Mouse (Mus musculus) erythroid progenitor cell, adult 5-6 weeks (primary cell): Measurements from ENCODE around the gene Ikzf5. TPM values are rescaled to one million over a fixed set of nuclear protein-coding genes. Genes with fewer than 3 reads are reported as not detected.
"Not testable (repeated sequence)": the region's sequence is repeated elsewhere in the genome, so short reads cannot be mapped to it uniquely, and the experiment has no call there.

ENCODE experiments used
- ATAC-seq: replicated peaks from 2 replicates; pipeline ENCODE4 v1.8.0; 2016; ENCODE audit warnings: moderate number of reproducible peaks, mild to moderate bottlenecking, moderate TSS enrichment, inconsistent platforms; ENCODE audit not compliant: poor library complexity, low FRiP score, severe bottlenecking
- total RNA-seq, 2 experiments: library from RNA; stranded (forward) in 1 of 2; stranded (reverse) in 1 of 2; fragments of 150-400 nt in 1 of 2; fragments of 186-747, 209-891 nt in 1 of 2; gene quantifications; 2 replicates each; pipeline versions ENCODE4 v1.2.3 to v1.2.4; 2015 to 2017; ENCODE audit warnings: low replicate concordance in 2 of 2

The Ikzf5 gene
- 53.3 and 72.9 TPM in 2 replicates for total RNA-seq (2015; ENCODE audit: low replicate concordance)
- 46.1 and 50.6 TPM in 2 replicates for total RNA-seq (2017; ENCODE audit: low replicate concordance)

DNA sequence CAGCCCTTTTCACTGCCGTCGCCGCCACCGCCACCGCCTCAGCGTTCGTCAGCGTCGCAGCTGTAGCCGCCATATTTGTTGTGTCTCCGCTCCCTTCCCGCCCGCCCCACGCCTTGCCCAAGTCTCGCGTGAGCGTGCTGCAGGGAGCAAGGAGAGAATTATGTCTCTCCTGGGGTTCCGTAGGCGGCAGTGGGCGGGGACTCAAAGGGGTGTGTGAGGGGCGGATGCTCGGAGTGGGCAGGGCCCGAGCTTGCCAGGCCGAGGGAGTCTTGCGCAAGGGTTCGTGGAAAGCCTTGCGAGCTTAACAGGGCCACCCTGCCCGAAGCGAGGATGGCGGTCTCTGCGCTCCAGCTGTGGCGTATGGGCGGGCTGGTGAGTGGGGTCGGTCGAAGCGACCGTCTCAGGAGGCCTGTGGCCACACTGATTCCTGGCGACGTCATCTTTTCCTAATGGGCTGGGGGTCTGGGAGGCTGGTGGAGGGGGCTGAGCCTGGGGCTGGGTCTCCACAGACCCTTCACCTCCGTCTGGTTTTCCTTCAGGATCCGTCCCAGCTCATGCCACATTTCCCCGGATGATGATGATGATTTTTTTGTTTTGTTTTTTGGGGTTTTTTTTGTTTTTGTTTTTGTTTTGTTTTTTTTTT lies at the start of gene Ikzf5, which contains the start of gene Acadsb:
TSS of gene Ikzf5 (minus strand) at position 106 of the 643 bp plus-strand sequence.
TSS of gene Acadsb (plus strand) at position 186 of the 643 bp plus-strand sequence.
- peak; percentile 98 for ATAC-seq

DNA sequence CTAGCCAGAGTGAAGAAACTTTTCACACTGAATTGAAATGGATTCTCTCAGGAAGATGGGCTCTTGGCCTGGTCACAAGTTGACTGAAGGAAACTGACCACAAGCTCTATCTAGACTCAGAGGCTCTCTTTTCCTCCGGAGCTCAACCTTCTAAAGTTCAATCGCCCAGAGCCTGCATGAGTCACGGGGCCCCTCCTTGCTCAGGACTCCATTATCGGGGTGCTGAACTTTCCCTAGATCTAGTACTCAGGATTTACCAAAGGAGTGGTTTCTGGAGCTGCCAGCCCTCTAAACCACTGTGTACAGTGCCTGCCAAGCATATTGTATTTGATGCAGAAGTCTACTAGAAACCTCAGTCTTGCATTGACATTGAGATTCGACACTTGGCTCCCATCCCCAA lies 46.4 kb upstream of the Ikzf5 start:
- ATAC-seq: no peak

GRCm38 (mm10) chr7:131437051-131437450 lies 26.7 kb upstream of the Ikzf5 start:
- ATAC-seq: no peak

GRCm38 (mm10) chr7:131434276-131434675 lies 24.0 kb upstream of the Ikzf5 start:
- ATAC-seq: no peak

GRCm38 (mm10) chr7:131432244-131432643 lies 21.9 kb upstream of the Ikzf5 start:
- no peak for ATAC-seq

GRCm38 (mm10) chr7:131427331-131427730 lies 17.0 kb upstream of the Ikzf5 start:
- no peak for ATAC-seq

- peak; percentile 98 for ATAC-seq
These were observed 14.6 kb upstream of the Ikzf5 start for GRCm38 (mm10) chr7:131424912-131425311.

GRCm38 (mm10) chr7:131417605-131418004 lies 7.3 kb upstream of the Ikzf5 start:
- ATAC-seq: no peak

- ATAC-seq: not testable (repeated sequence)
These were observed 6.4 kb upstream of the Ikzf5 start for GRCm38 (mm10) chr7:131416742-131417141.

- ATAC-seq: no peak
These were observed 1.6 kb upstream of the Ikzf5 start for GRCm38 (mm10) chr7:131411941-131412270.

GRCm38 (mm10) chr7:131411221-131411940 lies 1.1 kb upstream of the Ikzf5 start:
- no peak for ATAC-seq

DNA sequence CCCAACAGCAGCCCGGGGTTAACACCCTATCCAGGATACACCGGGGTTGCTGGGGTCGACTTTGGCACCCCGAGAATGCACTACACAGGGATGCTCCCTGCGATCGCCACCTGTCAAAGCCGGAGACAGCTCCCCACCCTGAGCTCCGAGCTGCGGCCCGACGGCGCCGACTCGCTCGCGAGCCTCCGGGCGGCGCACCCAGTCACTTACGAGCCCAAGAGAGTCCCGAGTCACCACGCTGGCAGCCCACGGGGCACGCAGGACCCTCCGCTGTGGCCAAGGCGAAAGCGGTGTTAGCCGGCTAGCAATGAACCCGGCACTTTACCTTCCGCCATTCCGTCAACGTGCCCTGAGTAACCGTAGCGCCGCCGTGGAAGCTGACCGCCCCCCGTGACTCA lies 334 bp downstream of the Ikzf5 start:
- peak; percentile 56 for ATAC-seq

GRCm38 (mm10) chr7:131409321-131409987 lies 867 bp downstream of the Ikzf5 start:
- peak; percentile 33 for ATAC-seq

DNA sequence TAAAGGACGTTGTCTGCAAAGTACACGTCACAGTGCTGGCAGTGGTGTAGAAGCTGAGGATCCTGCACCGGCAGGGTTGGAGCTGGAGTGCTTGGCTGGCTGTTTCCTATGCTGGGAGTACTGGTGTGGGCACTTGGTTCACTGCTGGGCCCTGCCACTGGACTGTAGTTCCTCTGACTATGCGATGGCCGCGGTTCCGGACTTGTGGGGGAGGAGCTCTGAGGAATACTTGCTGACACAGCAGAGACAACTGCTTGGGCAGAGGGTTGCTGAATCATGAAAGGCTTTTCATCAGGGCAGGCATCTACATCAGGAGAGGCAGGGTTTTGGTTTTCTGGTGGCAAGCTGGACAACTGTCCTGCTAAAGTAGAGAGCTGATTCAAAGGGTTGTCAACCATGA lies 18.6 kb downstream of the Ikzf5 start:
- not testable (repeated sequence) for ATAC-seq

- no peak for ATAC-seq
These were observed 38.3 kb downstream of the Ikzf5 start for GRCm38 (mm10) chr7:131371880-131372651.

- no peak for ATAC-seq
These were observed 38.9 kb downstream of the Ikzf5 start for GRCm38 (mm10) chr7:131371470-131371860.

DNA sequence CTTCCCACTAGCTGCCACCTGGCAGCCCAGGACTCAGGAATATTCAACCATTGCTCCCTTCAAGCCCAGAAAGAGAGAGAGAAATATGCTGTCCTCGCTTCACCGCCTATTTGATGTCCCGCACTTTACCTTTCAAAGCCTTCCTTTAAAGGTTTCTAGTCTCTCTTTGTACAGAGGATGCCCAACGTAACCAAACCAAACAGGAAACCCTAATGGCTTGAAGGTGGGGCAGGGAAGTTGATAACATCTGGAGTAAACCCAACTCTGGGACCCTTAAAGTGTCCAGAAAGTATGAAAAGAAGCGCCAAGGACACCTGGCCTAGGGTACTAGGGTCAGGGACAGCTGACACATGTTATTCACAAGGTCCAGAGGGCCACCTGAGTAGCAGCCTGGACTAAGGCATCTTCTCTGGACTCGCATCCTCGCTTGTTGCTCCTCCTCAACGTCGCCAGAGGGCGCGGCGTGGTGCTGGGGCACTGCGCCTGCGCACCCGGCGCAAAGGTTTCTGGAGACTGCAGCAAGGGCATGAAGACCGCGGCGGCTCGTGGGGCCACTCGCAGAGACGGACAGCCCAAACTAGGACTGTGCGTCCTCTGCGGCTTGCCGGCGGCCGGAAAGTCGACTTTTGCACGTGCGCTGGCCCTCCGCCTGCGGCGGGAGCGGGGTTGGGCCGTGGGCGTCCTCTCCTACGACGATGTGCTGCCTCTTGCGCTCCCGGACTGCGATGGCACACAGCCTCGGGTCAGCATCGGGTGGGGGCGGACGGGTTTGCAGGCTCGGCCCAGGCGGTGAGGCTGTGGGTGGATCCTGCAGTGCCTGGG lies 39.5 kb downstream of the Ikzf5 start, which contains the start of gene Pstk:
TSS of gene Pstk (plus strand) at position 494 of the 822 bp plus-strand sequence.
- ATAC-seq: peak; percentile 98

DNA sequence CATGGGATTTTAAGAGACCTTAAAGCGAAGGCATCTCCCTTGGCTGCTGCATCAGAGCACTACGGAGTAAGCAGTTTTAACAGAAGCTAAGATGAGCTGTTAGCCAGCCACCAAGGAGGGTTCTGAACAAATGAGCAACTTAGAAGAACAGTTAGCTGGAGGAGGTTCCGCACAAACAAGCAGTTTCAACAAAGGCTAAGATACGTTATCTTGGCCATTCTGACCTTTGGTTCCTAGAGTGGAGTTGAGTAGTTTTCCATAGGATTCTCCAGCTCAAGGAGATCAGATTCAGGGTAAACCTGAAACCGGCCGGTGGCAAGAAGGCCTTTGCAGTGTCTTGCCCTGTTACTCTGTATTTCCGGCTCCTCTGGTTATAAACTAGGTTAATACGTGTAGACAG lies 46.2 kb downstream of the Ikzf5 start:
- ATAC-seq: no peak

DNA sequence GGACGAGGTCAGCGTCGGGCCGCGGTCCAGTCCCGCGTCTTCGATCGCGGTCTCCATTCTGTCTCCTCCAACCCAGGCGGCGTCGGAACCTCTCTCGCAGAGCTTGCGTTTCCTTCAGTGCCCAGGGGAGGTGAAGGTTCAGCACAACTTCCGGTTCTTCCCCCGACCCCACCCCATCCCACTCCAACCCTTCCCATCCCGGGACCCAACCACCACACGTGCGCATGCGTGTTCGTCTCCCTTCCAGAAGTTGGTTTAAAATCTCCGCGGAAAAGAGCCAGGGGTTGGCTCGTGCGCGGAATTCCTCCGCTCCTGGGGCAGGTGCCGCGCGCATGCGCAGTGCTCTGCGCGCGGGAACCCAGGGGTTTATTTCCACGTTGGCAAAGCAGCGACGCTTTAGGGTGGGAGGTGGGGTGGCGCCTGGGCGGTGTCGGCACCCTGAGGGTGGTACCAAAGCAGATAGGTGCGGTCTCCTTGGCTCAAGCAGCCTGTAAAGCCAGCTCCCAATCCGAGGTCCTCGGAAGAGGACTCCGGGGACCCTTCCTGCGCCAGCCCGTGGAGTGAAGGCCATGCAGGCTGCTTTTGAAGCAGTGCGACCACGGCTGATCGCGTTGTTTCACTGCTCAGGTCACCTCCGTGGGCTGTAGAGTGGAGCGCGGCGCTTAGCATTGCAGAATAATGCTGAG lies 47.6 kb downstream of the Ikzf5 start, which contains the start of gene 2310057M21Rik:
TSS of gene 2310057M21Rik (minus strand) at position 145 of the 686 bp plus-strand sequence.
- ATAC-seq: peak; percentile 92
